Mouse (Mus musculus) midbrain, embryonic 11.5 days (tissue): ENCODE results near the gene Map3k5. TPM values are rescaled to one million over a fixed set of nuclear protein-coding genes. Genes with fewer than 3 reads are reported as not detected.

ENCODE experiments used
- ATAC-seq: fragments of 200-750 bp; cut with Nextera tagmentation; 2 replicates; pipeline ENCODE4 v1.8.0; 2017; ENCODE audit warnings: moderate TSS enrichment, moderate library complexity; ENCODE audit not compliant: low FRiP score
- DNase-seq: peaks from one replicate; pipeline ENCODE4 v3.0.0; 2015; ENCODE audit warnings: low spot score; ENCODE audit errors: missing footprints
- H3K27ac ChIP-seq: fragments of 300-500 bp; sonication (generic); 2 replicates; pipeline ENCODE4 v1.5.1; 2014; ENCODE audit warnings: low read depth, low read length
- H3K27me3 ChIP-seq: fragments of 300-500 bp; sonication (generic); 2 replicates; pipeline ENCODE4 v1.6.1; 2014; ENCODE audit warnings: mild to moderate bottlenecking, low read length, moderate library complexity, mixed read lengths; ENCODE audit not compliant: control insufficient read depth, insufficient read depth
- H3K36me3 ChIP-seq: fragments of 300-500 bp; sonication (generic); 2 replicates; pipeline ENCODE4 v1.6.1; 2014; ENCODE audit warnings: mild to moderate bottlenecking, low read length, moderate library complexity, mixed read lengths; ENCODE audit not compliant: control insufficient read depth, insufficient read depth
- H3K4me1 ChIP-seq: fragments of 300-500 bp; sonication (generic); 2 replicates; pipeline ENCODE4 v1.6.1; 2014; ENCODE audit warnings: low read length; ENCODE audit not compliant: control insufficient read depth, insufficient read depth
- H3K4me2 ChIP-seq: fragments of 300-500 bp; sonication (generic); 2 replicates; pipeline ENCODE4 v1.6.1; 2014; ENCODE audit warnings: mild to moderate bottlenecking, moderate library complexity
- H3K4me3 ChIP-seq: fragments of 300-500 bp; sonication (generic); 2 replicates; pipeline ENCODE4 v1.5.1; 2014; ENCODE audit warnings: low read depth, low read length
- H3K9ac ChIP-seq: fragments of 300-500 bp; sonication (generic); 2 replicates; pipeline ENCODE4 v1.6.1; 2014; ENCODE audit warnings: low read length
- H3K9me3 ChIP-seq: fragments of 300-500 bp; sonication (generic); 2 replicates; pipeline ENCODE4 v1.6.1; 2016; ENCODE audit warnings: low read length; ENCODE audit not compliant: control insufficient read depth
- WGBS: fragments of 180-500 bp; shearing (Covaris S2); extraction: QIAGEN DNeasy Blood & Tissue Kit; methylation state at CpG from one replicate; pipeline ENCODE4 v1.1.7; 2014; 5-methylcytosine and 5-hydroxymethylcytosine counted together
- polyA plus RNA-seq: library from polyadenylated mRNA; unstranded; fragments of >200 nt; fragmentation: Nextera tagmentation; extraction: Ambion mirVana; gene quantifications from 2 replicates; pipeline ENCODE4 v1.2.1, GENCODE M21; 2014

The Map3k5 gene
- polyA plus RNA-seq, 1 experiment from 2014 or later: 0.51 TPM

- Histone ChIP-seq H3K4me1 (no peaks in the 10 kb centered on the region), H3K36me3 (no peaks in the 10 kb centered on the region), H3K9ac (no peak overlapping the region), H3K4me3 (no peak overlapping the region), H3K27ac (no peak overlapping the region), H3K27me3 (no peaks in the 10 kb centered on the region), H3K4me2 (no peak overlapping the region), H3K9me3 (no peaks in the 10 kb centered on the region)
- ATAC-seq (no peak), DNase-seq (peak; percentile 53)
- 92% methylated on average over 5 of the region's 5 CpGs for WGBS
These were observed 177.2 kb downstream of the Map3k5 start for GRCm38 (mm10) chr10:20111508-20111907.

DNA sequence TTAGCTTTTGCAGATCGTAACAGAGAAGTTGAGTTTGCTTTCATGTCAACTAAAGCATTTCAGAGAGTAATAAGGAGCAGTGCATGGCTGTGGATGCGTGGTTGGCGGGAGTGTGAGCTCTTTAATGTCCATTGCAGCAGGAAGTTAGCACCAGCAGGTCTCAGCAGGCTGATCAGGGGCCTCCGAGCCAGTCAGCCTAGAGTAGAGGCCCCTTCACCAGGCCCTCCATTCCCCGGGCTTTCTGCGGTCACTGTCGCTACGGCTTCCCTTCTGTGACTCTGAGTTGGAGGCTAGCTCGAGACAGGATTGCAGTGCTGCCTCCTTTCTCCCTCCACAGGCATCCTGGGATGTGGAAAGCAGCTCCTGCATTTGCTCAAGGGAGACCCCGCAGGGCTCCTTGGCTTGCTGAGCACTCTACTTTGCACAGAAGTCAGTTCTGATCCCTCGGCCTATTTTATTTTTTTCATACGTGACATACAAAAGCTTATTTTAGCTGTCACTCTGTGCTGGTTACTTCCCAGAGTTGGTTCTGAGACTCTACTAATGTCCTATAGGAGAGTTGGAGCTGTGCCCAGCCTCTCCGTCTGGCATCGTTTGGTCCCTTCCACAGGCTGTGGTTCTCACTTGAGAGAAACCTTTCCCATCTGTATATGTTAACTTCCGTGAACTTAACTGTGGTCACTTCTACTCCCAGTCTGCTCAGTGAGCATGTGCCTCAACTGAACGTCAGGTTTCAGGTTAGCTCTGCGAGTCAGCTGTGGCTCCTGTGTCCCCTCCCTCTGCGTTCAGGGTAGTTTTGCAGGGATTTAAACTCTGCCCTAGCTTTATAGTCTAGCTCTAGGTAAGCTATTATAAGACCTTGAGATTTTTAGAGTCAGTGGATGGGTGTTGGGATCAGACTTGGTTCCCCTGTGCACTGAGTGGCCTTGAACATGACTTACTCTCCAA lies 178.0 kb downstream of the Map3k5 start:
- H3K4me2 ChIP-seq: no peak overlapping the region
- ATAC-seq: no peak
- H3K27me3 ChIP-seq: no peaks in the 10 kb centered on the region
- no peak overlapping the region for H3K27ac ChIP-seq
- H3K4me3 ChIP-seq: no peak overlapping the region
- WGBS: 89% methylated on average over 18 of the region's 18 CpGs
- H3K9ac ChIP-seq: no peak overlapping the region
- no peaks in the 10 kb centered on the region for H3K4me1 ChIP-seq
- peak; percentile 62 for DNase-seq
- H3K36me3 ChIP-seq: no peaks in the 10 kb centered on the region
- H3K9me3 ChIP-seq: no peaks in the 10 kb centered on the region

DNA sequence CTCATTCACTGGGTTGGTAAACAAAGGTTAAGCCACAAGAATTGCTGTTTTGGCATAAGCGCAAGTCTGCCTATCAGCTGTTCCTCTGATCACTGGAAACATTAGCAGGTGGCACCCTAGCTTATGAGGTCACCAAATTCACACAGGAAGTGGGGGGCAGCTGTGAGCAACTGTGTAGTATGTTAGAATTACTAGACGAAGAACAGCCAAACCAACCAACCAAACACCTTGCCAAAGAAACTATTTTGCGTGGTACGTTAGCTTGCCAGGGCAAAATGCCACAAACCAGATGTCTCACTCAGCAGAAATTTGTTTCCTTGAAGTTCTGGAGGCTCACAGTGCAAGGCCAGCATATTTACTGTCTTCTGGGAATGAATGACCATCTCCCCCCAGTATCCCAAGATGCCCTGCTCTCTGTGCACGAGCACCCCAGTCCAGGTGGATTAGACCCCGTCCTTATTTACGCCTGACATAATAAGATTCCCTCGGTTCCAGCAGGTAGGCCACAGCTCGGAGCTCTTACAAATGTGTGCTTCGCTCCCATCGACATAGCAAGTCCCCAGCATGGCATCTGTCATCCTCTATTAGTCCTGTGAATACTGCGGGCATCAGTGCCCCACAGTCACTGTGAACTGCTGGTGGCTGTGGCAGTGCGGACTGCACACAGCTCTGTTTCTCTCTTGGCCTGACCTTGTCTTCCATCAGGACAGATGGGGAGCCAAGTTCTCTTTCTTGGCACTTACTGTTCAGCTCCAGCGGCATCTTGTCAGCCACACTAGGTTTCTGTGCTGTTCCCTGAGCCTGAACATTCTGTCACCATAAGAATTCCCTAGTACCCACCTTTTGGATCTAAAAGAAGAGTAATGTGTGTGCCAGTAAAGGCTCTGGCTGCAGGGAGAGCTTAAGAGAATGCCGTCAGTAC lies 185.5 kb downstream of the Map3k5 start:
- no peaks in the 10 kb centered on the region for H3K27me3 ChIP-seq
- no peak overlapping the region for H3K4me2 ChIP-seq
- ATAC-seq (no peak), DNase-seq (peak; percentile 53)
- 92% methylated on average over 15 of the region's 15 CpGs for WGBS
- H3K27ac ChIP-seq: no peak overlapping the region
- no peaks in the 10 kb centered on the region for H3K4me1 ChIP-seq
- no peaks in the 10 kb centered on the region for H3K9me3 ChIP-seq
- no peaks in the 10 kb centered on the region for H3K36me3 ChIP-seq
- no peak overlapping the region for H3K9ac ChIP-seq
- no peak overlapping the region for H3K4me3 ChIP-seq

DNA sequence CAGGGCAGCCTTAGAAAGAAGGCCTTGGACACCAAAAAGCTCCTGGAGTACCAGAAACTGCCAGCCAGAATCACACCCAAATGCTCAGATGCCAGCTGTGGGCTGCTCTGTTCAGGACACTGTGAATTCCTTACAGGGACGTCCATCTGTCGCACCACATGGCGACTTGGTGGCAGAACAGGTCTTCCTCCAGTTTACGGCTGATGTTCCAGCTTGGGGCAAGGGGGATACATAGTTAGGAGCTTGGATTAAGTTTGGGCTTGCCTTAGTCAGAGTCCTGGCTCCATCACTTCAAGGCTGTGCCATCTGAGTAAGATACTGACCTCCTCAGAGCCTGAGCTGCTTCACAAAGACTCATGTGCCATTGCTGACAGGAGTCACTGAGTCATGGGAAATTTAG lies 187.7 kb downstream of the Map3k5 start:
- Histone ChIP-seq H3K36me3 (no peaks in the 10 kb centered on the region), H3K4me3 (no peak overlapping the region), H3K27ac (no peak overlapping the region), H3K9ac (no peak overlapping the region), H3K27me3 (no peaks in the 10 kb centered on the region), H3K4me1 (no peaks in the 10 kb centered on the region), H3K4me2 (no peak overlapping the region), H3K9me3 (no peaks in the 10 kb centered on the region)
- DNase-seq: peak; percentile 10
- ATAC-seq: no peak
- WGBS: 95% methylated on average over 4 of the region's 4 CpGs

DNA sequence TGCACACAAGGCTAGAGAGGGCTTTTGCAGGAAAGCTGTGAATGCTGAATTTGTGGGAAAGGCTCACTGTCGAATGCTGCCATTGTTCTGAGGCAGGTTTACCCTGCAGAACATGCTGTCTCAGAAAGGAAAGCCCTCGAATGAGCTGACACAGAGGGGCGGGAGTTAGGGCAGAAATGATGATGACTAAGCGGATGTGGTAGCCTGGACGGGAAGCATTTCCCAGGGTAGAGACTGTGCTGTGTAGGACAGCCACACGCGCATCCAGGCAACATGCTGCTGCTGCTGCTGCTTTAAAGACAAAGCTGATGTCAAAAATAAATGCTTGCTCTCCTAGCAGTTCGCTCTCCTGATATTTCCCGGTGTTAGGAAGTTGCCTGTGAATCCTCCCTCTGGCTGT lies 189.1 kb downstream of the Map3k5 start:
- DNase-seq: peak; percentile 49
- Histone ChIP-seq H3K36me3 (no peaks in the 10 kb centered on the region), H3K4me3 (no peak overlapping the region), H3K27ac (no peak overlapping the region), H3K27me3 (no peaks in the 10 kb centered on the region), H3K9ac (no peak overlapping the region), H3K4me1 (no peaks in the 10 kb centered on the region), H3K9me3 (no peaks in the 10 kb centered on the region), H3K4me2 (no peak overlapping the region)
- no peak for ATAC-seq
- 64% methylated on average over 9 of the region's 9 CpGs for WGBS

- 79% methylated on average over 12 of the region's 12 CpGs for WGBS
- Histone ChIP-seq H3K4me1 (no peaks in the 10 kb centered on the region), H3K27ac (no peak overlapping the region), H3K36me3 (no peaks in the 10 kb centered on the region), H3K4me2 (no peak overlapping the region), H3K9me3 (no peaks in the 10 kb centered on the region), H3K4me3 (no peak overlapping the region), H3K27me3 (no peaks in the 10 kb centered on the region), H3K9ac (no peak overlapping the region)
- ATAC-seq (no peak), DNase-seq (peak; percentile 8)
These were observed 190.3 kb downstream of the Map3k5 start for GRCm38 (mm10) chr10:20124576-20124975.

GRCm38 (mm10) chr10:20125226-20125625 lies 191.0 kb downstream of the Map3k5 start:
- 50% methylated on average over 4 of the region's 4 CpGs for WGBS
- no peaks in the 10 kb centered on the region for H3K9me3 ChIP-seq
- no peaks in the 10 kb centered on the region for H3K27me3 ChIP-seq
- no peaks in the 10 kb centered on the region for H3K36me3 ChIP-seq
- DNase-seq (peak; percentile 93), ATAC-seq (peak; percentile 61; the same call in 1 of the 2 replicates)
- H3K4me3 ChIP-seq: no peak overlapping the region
- H3K27ac ChIP-seq: no peak overlapping the region
- no peak overlapping the region for H3K9ac ChIP-seq
- no peak overlapping the region for H3K4me2 ChIP-seq
- H3K4me1 ChIP-seq: no peaks in the 10 kb centered on the region

DNA sequence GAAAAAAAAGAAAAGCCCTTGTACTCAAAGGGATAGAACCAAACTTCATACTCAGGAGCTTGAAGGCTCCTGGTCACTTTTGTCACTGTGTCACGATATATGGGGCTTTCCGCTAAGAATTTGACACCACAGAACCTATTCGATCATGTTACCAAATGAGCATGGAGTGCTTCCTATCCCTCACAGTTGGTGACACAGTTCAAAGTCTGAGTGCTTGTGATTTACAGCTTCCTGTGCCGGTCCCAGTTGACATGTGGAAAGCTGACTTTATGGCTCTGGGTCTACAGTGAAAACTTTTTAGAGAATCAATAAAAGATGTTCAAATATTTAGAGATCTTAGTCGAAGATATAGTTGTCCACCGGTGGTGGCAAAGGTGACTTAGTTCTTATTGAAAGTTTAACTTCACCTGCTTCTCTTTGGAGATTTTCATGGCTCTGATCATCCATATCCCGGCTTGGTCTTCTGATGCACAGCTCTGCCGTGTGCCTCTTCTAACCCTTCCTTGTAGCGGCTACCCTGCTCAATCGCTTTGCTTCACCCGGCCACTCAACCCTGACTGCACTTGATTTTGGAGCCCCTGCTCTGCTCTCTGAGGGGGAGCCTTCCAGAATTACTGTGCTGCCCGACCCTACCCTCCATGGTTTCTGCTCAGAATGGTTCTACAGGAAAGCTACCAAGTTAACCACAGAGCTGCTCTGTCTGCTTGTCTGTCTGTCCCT lies 198.8 kb downstream of the Map3k5 start:
- DNase-seq (peak; percentile 1), ATAC-seq (no peak)
- no peak overlapping the region for H3K4me3 ChIP-seq
- 92% methylated on average over 12 of the region's 12 CpGs for WGBS
- H3K27ac ChIP-seq: no peak overlapping the region
- no peaks in the 10 kb centered on the region for H3K36me3 ChIP-seq
- H3K9ac ChIP-seq: no peak overlapping the region
- H3K9me3 ChIP-seq: no peaks in the 10 kb centered on the region
- H3K4me1 ChIP-seq: no peaks in the 10 kb centered on the region
- no peaks in the 10 kb centered on the region for H3K27me3 ChIP-seq
- no peak overlapping the region for H3K4me2 ChIP-seq
